Mouse (Mus musculus): ENCODE measurements at regions not wholly inside any gene's neighbourhood (a gene's known extent, or its start where the extent isn't known, plus 50 kb on each side); places are given as distances from the start of the nearest gene placed in this dataset.

DNA sequence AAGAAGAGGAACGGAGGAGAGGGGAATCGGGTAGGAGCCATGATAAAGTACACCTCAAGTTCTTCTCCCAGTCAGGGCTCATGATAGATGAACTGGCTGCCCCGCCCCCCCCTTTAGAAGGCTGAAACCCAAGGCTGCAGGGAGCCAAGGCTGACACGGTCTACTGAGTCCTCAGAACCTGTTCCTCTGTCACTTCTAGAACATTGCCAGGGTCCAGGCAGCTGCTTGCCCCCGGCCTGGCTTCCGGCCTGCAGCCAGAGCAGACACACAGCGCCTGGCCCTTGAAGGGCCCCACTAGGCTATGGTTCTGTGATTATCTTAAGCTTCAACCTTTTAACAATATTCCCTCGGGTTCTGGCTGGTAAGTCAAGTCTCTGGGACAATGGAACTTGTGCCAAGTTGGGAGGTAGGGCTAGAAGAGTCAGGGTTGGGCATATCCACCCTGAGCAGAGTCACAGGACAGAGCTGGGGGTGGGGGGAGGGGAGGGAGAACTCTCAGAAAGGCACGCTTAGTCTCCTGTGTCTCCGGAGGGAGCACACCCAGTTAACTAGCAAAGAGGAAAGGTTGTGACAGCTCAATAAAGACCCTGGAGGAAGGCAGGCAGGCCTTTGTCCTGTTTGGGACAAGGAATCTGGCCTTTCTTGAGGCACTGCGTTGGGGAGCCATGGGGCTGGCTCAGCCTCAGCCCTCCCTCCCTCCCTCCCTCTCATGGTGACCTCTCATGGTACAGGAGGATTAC, 57.6 kb upstream of the Slc45a1 start:
- H3K27ac ChIP-seq (ENCODE audit: insufficient read depth, low read depth, low read length) = no peak overlapping the region
- no peaks in the 10 kb centered on the region for H3K36me3 ChIP-seq (ENCODE audit: control insufficient read depth, insufficient read depth, low read length)
- TF ChIP-seq CTCF (IDR thresholded peaks at IDR 0.05; ENCODE audit: extremely low read depth, insufficient read length, insufficient replicate concordance, low read depth, low read length) (no peak), POLR2A (IDR thresholded peaks at IDR 0.05; ENCODE audit: low read depth, low read length) (no peak)
- 81% methylated on average over 11 of the region's 11 CpGs for WGBS
- peaks cover 24% of the 10 kb centered on the region for H3K4me1 ChIP-seq (ENCODE audit: control insufficient read depth, insufficient read depth, insufficient read length, low read length)
- no peak overlapping the region for H3K4me3 ChIP-seq (ENCODE audit: low read depth, low read length)
- H3K27me3 ChIP-seq (ENCODE audit: control insufficient read depth, insufficient read depth, low read length) = no peaks in the 10 kb centered on the region

DNA sequence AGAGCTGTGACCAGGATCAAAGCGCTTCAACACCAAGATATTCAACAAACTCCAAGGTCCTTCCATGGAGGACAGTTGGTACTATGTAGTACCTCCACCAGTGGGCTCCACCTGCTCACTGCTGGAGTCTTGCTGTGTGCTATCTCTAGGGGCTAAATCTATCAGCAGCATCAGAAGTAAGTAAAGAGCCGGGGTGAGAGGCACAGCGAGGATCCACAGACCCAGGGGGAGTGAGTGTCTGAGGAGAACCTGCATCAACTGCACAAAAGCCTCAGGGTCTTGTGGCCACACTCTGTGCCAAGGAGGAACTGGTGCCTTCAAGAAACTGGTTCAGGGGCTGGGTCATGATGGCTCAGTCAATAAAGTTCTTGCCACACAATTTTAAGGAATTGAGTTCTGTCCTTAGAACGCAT, 56.6 kb upstream of the Slc45a1 start:
- TF ChIP-seq POLR2A (IDR thresholded peaks at IDR 0.05; ENCODE audit: low read depth, low read length) = no peak
- TF ChIP-seq CTCF (IDR thresholded peaks at IDR 0.05; ENCODE audit: extremely low read depth, insufficient read length, insufficient replicate concordance, low read depth, low read length) = peak; percentile 36; the same call in 1 of the 2 replicates
- Histone ChIP-seq H3K36me3 (ENCODE audit: control insufficient read depth, insufficient read depth, low read length) (no peaks in the 10 kb centered on the region), H3K27ac (ENCODE audit: insufficient read depth, low read depth, low read length) (no peak overlapping the region)

DNA sequence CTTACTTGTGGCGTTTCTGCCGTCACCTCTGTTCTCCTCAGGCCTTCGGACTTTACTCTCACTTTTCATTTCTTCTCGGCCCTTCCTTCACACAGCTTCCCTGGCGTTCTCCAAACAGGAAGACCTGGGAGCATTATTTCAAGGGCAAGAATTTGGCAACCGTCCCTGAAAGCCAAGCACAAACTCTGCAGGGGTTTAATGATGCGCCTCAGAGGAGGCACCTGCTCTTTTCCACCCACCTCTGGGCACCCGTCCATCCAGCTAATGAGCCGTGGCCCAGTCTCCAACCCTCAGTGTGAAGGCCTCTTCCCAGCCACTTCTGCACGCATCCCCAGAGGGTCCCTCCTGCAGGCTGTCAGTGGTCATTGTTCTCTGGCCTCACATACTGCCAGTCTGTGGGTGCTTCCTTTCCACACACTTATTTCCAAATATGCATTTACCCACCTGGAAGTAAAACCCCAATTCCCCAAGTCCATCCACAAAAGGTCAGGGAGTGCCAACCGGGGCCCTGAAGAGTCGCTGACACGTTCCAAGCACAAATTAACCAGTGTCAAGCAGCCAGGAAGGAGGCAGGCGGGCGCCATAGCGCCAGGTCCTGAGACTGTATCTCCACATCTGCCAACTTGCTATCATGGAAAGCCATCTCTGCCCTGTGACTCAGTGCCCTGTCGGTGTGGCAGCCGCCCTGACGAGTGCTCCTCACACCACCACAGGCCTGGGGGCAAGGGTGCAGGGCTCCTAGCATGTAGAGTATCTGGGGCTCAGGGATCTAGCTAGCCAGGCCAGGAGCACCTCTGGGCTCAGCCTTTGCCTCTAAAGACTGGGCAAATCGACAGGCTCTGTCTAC, 56.0 kb upstream of the Slc45a1 start:
- Histone ChIP-seq H3K4me3 (ENCODE audit: low read depth, low read length) (no peak overlapping the region), H3K36me3 (ENCODE audit: control insufficient read depth, insufficient read depth, low read length) (no peaks in the 10 kb centered on the region), H3K4me1 (ENCODE audit: control insufficient read depth, insufficient read depth, insufficient read length, low read length) (peaks cover 24% of the 10 kb centered on the region), H3K27me3 (ENCODE audit: control insufficient read depth, insufficient read depth, low read length) (no peaks in the 10 kb centered on the region), H3K27ac (ENCODE audit: insufficient read depth, low read depth, low read length) (peak overlapping the region; percentile 5; the same call in 1 of the 2 replicates)
- TF ChIP-seq POLR2A (IDR thresholded peaks at IDR 0.05; ENCODE audit: low read depth, low read length) (no peak), CTCF (IDR thresholded peaks at IDR 0.05; ENCODE audit: extremely low read depth, insufficient read length, insufficient replicate concordance, low read depth, low read length) (no peak)
- 40% methylated on average over 20 of the region's 20 CpGs for WGBS

More for the DNA sequence above, 56.6 kb upstream of the Slc45a1 start:
- no peaks in the 10 kb centered on the region for H3K27me3 ChIP-seq (ENCODE audit: control insufficient read depth, insufficient read depth, low read length)
- H3K4me1 ChIP-seq (ENCODE audit: control insufficient read depth, insufficient read depth, insufficient read length, low read length) = peaks cover 24% of the 10 kb centered on the region
- whole genome bisulfite sequencing = 83% methylated on average over 4 of the region's 4 CpGs
- no peak overlapping the region for H3K4me3 ChIP-seq (ENCODE audit: low read depth, low read length)

DNA sequence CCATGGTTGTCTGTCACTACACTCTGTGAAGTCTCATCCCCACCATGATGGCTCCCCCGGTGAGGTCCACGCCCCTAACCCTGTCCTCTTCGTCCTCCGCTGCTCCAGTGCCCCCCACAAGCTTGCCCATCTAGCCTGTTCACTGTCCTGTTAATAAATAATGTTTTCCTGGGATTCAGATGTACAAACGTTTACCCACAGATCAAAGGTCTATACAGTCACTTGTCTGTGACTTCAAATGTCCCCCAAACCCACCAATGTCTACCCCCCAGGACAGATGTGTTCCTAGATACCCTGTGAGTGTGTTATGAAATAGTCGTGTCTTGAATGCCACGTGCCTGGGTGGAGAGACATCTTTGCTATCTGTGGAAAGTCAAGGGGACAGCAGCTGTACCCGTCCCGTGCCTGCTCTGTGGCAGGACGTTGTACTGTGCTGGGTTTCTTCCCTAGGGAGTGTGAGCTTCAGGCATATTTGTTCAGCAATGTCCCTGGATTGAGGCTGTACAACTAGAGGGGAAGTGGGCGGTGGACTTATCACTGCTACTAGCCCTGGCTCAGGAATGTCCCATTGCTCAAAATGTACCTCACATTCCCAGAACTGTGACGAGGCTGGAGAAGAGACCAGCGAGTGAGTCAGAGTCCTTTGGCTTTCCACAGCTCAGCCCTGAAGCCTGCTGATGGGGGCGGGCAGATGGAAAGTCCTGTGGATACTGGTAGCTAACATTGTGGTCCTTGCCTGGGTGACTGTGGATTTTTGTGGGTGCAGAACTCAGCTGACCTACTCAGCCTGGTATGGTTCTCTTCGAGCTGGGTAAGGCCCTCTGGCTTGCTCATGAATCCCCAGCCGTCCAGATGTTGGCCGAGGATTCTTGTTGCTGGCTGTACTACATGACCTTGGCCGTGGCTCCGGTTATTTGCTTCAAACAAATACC, 55.1 kb upstream of the Slc45a1 start:
- H3K36me3 ChIP-seq (ENCODE audit: control insufficient read depth, insufficient read depth, low read length) = no peaks in the 10 kb centered on the region
- peak overlapping the region; percentile 5; the same call in 1 of the 2 replicates for H3K27ac ChIP-seq (ENCODE audit: insufficient read depth, low read depth, low read length)
- TF ChIP-seq POLR2A (IDR thresholded peaks at IDR 0.05; ENCODE audit: low read depth, low read length) = no peak
- no peak for TF ChIP-seq CTCF (IDR thresholded peaks at IDR 0.05; ENCODE audit: extremely low read depth, insufficient read length, insufficient replicate concordance, low read depth, low read length)
- H3K4me3 ChIP-seq (ENCODE audit: low read depth, low read length) = no peak overlapping the region
- no peaks in the 10 kb centered on the region for H3K27me3 ChIP-seq (ENCODE audit: control insufficient read depth, insufficient read depth, low read length)
- peaks cover 24% of the 10 kb centered on the region for H3K4me1 ChIP-seq (ENCODE audit: control insufficient read depth, insufficient read depth, insufficient read length, low read length)
- WGBS = 28% methylated on average over 19 of the region's 19 CpGs

DNA sequence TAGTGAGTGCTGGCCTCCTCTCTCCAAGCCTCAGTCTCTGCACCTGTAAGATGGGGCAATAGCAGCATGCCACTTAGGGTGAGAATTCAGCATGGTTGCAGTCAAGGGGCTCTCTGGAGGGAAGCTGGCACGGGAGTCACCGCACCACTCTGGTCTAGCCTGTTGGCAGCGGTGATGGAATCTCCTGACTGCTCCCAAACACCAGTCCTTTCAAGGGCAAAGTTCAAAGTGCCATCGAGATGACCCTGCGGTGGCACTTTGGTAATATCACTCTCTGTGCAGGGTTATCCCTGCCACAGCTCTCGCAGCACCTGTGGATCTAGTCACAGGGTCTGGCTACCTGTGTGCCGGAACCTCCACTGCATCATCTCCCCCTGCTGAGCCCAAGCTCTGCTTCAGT, 54.3 kb upstream of the Slc45a1 start:
- WGBS = 51% methylated on average over 7 of the region's 7 CpGs
- no peak overlapping the region for H3K27ac ChIP-seq (ENCODE audit: insufficient read depth, low read depth, low read length)

DNA sequence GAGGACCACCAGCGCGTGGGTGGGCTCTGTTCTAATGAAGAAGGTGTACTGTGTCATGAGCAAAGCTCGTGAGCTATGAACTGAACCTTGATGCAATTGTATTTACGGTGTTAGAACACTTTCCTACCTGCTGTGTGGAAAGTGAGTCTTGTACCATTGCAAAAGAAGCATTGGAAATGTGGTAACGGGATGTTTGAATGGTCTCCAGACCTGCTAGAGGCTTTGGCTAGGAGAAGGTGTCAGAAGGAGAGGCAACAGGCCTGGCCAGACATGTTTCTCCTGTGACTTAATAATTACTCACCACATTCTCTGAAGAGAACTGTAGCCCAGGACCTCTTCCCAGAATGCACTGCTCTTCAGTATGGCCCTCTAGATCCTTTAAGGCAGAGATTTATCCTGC, 51.3 kb upstream of the Slc45a1 start:
- Histone ChIP-seq H3K4me3 (ENCODE audit: low read depth, low read length) (no peak overlapping the region), H3K27ac (ENCODE audit: insufficient read depth, low read depth, low read length) (no peak overlapping the region), H3K4me1 (ENCODE audit: control insufficient read depth, insufficient read depth, insufficient read length, low read length) (peaks cover 22% of the 10 kb centered on the region), H3K36me3 (ENCODE audit: control insufficient read depth, insufficient read depth, low read length) (no peaks in the 10 kb centered on the region), H3K27me3 (ENCODE audit: control insufficient read depth, insufficient read depth, low read length) (no peaks in the 10 kb centered on the region)
- 97% methylated on average over 5 of the region's 5 CpGs for WGBS
- TF ChIP-seq POLR2A (IDR thresholded peaks at IDR 0.05; ENCODE audit: low read depth, low read length) (no peak), CTCF (IDR thresholded peaks at IDR 0.05; ENCODE audit: extremely low read depth, insufficient read length, insufficient replicate concordance, low read depth, low read length) (no peak)

More for the DNA sequence above, 54.3 kb upstream of the Slc45a1 start:
- H3K4me3 ChIP-seq (ENCODE audit: low read depth, low read length) = no peak overlapping the region
- TF ChIP-seq CTCF (IDR thresholded peaks at IDR 0.05; ENCODE audit: extremely low read depth, insufficient read length, insufficient replicate concordance, low read depth, low read length) (no peak), POLR2A (IDR thresholded peaks at IDR 0.05; ENCODE audit: low read depth, low read length) (0 out of 2 replicates have a peak, but pooled peaks have one; percentile 37)
- no peaks in the 10 kb centered on the region for H3K36me3 ChIP-seq (ENCODE audit: control insufficient read depth, insufficient read depth, low read length)
- no peaks in the 10 kb centered on the region for H3K27me3 ChIP-seq (ENCODE audit: control insufficient read depth, insufficient read depth, low read length)
- H3K4me1 ChIP-seq (ENCODE audit: control insufficient read depth, insufficient read depth, insufficient read length, low read length) = peaks cover 24% of the 10 kb centered on the region
